Mouse (Mus musculus): ENCODE data around the gene Creld2. TPM values are rescaled to one million over a fixed set of nuclear protein-coding genes. Genes with fewer than 3 reads are reported as not detected.

The Creld2 gene
- total RNA-seq, 2 experiments from 2014 or later, result 26.2 to 35.6 TPM

DNA sequence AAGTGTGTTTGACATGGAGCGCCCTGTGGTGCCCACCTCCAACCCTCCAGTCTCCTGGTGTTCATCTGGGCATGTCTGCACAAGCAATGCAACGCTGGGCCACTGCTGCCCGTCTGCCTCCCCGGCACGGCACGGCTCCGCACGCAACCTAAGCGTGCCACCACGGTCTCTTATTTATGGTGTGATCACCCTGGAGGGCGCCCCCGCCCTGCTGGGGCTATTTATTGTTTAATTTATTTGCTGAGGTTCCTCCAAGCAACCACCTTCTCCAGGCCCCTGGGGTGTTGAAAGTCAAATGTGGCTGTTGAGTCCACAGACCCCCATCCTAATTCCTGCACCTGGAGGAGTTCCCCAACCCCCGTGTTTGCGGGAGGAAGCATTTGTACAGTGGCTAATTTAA, 45.6 kb downstream of the Creld2 start:
- intact Hi-C loops (cut with DNase I), result no loop called here
- DNase-seq, result no peak

DNA sequence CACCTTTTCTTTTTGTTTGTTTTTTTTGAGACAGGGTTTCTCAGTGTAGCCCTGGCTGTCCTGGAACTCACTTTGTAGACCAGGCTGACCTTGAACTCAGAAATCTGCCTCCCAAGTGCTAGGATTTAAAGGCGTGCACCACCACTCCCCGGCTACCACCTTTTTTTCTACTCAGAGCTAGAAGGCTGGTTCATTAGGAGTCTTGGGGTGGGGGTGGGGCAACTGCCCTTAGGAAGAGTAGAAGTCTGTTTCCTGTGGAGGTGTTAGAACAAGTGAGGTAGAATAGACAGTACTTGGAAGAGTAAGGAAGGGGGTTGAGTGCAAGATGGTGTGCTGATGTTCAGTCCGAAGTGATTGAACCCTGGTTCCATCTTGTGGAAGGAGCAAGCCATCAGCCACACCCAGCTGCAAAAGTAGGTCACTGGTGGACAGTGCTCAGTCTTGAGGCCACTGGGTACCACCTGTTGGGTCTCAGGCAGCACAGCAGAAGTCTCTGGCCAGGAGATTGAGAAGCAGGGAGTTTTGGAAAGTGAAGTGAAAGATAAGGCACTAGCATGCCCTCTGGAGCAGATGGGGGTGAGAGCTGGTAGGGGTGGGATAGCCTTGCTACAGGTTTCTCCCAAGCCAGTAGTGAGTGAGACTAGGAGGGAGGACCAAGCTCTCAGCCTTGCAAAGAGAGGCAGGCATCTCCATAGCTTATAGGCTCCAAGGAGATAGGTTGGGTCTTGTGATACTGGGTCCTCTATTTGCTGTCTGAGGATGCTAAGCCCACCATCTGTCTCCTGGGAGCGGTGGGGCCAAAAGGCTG, 46.6 kb downstream of the Creld2 start:
- no peak for DNase-seq
- intact Hi-C loops (cut with DNase I), result no loop called here

DNA sequence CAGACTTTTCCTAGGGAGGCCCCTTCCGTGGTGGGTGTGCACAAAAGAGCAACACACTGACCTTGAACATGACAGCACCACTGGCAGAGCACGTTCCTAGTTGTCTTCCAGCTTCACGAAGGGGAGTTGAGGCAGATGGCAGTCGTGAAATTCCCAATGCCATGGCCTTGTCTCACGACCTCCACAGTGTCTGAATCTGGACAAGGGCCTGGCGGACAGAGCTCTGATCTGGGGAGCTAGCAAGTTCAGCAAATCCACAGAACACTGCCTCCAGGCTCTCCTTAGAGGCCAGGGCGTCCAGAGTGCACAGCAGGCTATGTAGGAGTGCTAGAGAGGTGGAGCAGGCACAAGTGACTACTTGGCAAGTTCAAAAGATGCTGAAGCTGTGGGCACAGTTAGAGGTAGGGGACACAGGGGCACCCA, 47.5 kb downstream of the Creld2 start:
- no peak for DNase-seq
- intact Hi-C loops (cut with DNase I), result no loop called here

DNA sequence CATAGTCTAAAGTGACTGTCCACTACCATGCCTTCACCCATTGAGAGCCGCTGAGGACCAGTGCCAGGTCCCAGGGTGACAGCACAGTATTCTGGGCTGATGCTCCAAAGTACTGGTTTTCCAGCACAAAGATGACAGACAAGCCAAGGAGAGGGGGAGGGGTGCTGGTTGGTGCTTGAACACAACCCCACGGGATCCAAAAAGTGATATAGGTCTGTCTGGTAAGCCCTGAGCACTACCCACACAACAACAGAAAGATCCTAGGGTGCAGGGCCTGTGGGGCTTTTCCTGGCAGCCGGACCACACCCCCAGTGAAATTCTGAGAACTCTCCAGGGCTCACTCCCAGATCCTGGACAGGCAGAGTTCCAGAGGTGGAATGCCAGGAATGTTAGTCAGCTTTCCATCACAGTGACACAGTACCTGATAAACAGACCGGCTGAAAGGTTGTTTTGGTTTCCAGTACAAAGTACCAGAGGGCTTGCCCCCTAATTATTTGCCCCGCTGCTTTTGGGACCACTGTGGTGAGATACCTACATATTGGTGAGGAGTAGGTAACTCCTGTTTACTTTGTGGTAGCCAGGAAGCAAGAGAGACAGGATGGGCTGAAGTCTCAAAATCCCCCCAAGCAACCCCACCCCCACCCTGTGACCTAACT, 48.0 kb downstream of the Creld2 start:
- no peak for DNase-seq
- intact Hi-C loops (cut with DNase I), result no loop called here

DNA sequence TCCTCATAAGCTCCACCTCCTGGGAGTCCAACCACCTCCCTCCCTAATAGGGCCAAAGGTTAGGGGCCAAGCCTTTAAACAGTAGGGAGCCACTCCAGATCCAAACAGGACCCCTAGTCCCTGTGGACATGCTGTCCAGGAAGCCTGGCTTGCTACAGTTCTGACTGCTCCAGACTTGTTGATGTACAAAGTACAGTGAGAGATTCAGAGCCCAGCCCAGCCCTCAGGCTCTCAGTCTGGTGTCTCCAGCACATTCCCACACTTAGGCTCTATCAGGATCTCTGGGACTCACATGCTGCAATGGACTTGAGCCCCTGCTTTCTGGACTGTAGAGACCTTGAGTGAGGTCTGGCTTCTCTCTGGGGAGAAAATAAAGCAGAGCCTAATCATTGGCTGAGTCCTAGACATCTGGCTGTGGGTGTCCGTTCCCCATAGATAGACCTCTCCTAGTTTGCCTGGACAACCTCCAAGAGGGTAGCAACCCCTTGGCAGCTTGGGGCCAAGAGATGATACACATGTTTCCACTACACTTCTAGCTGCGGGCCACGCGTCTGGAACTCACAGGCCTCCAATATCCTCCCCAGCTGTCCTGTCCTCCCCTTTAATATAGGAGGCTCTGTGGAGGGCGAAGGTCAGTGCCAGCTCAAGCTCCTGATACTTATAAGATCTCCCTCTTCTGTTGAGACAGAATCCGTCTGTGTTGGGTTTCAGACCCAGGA, 48.7 kb downstream of the Creld2 start:
- intact Hi-C loops (cut with DNase I), result no loop called here
- DNase-seq, result no peak

DNA sequence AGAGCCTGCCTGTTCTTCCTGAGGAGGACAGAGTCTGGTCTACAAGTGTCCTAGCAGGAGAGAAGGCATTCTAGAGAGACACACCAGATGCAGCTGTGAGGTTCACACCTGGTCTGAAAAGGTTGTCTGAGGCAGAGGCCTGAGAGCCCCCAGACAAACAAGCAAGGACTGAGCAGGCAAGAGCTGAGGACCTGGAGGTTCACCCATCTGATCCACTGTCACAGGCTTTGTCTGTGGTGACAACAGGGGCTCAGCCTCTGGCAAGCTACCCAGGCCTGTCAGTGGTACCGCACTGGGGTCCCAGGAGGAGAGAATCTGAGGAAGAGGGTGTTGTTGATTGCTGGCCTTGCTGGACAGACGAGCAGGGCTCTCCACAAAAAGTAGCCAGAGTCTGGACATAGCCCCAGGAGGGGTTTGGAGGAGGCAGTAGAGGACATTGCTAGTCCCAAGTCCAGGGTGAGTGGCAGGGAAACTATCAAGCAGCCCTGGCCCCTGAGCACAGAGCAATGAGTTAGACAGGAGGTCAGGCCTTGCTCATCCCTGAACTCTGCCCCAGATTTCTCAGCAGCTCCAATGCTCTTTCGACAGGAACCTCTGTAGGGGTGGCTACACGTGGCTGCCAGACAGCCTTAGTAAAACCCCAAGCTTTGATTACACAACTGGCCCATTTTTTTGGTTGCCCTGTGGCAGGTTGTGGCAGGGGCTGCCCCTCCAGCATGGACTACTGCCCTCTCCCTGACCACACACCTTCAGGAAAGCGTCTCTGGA, 51.2 kb downstream of the Creld2 start:
- intact Hi-C loops (cut with DNase I), result loop anchor here (5.0 kb wide), 1 partner anchor 43 kb away; no protein-coding TSS in a partner anchor
- no peak for DNase-seq

DNA sequence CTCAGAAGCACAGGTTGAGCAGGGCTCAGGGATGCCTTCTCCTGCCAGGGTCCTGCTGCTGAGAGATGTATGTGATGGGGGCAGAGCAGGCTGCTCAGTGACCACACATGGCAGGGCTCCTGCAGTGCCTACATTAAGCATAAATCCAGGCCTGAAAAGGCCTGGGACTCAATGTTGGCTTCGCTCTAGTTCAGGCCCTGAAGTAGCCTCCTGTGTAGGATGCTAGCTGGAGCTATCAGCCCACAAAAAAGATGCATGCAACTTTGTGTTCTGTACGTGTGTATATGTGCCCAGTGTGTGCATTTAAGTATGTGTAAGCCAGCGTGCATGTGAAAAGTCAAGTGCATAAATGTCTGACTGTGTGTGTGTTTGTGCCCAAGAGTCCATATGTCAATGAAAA, 54.6 kb downstream of the Creld2 start:
- DNase-seq, result no peak
- intact Hi-C loops (cut with DNase I), result loop anchor here (5.0 kb wide), 1 partner anchor 47 kb away; no protein-coding TSS in a partner anchor

DNA sequence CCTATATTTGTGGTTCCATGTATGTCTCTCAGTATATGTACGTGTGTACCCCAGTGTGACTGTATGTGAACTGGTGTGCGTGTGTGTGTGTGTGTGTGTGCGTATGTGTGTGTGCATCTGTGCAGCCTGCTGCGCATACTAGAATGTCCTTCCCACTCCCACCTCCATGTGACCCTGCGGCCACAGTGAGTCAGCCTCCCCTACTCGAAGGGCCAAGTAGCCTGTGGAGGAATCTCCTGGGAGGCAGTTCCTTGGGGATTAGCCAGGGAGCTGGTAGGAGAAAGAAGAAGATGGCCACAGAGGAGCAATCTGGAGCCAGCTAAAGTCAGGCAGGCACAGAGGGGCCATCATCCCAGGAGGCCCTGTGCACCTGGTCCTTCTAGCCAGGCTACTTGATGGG, 55.0 kb downstream of the Creld2 start:
- intact Hi-C loops (cut with DNase I), result loop anchor here (5.0 kb wide), 1 partner anchor 47 kb away; no protein-coding TSS in a partner anchor
- no peak for DNase-seq

DNA sequence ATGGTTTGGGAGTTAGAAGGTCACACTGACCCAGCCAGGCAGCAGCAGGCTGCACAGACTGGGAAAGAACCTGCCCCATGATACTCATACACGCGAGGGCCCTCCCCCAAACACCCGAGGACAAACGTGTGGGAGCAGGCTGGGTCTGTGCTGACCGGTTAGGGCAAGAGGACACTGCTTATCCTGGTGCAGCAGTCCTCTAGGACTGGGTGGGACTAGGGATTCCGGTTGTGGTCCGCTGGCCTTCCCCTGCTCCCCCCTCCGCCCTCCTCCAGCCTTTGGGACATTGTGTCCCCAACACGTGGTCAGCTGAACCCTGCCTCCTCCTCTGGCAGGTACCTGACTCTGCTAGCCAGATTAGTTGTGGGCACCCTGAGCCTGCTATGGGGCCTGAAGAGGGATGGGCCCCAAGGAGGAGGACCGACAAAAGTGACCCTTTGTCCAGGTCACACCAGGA, 56.2 kb downstream of the Creld2 start:
- intact Hi-C loops (cut with DNase I), result no loop called here
- no peak for DNase-seq

Other genes starting within 250 kb of the Creld2 start
- not detected for gene Zdhhc25, start 219.3 kb upstream of the Creld2 start, total RNA-seq (2021)
- 10 to 100 TPM; 60.3 to 66.5 TPM for gene Brd1, start 85.4 kb upstream of the Creld2 start, total RNA-seq (2021)
- 10 to 100 TPM; 23.2 to 26.7 TPM for gene Zbed4, start 68.0 kb upstream of the Creld2 start, total RNA-seq (2021)
- gene Alg12, start 328 bp upstream of the Creld2 start, total RNA-seq (2021), result 10 to 100 TPM; 10.1 to 11.5 TPM
- gene Pim3, start 42.5 kb downstream of the Creld2 start, total RNA-seq (2021), result 10 to 100 TPM; 44.6 to 49.3 TPM
- 1 to 10 TPM; 1.3 to 1.7 TPM for gene Ttll8, start 134.8 kb downstream of the Creld2 start, total RNA-seq (2021)
- gene Mlc1, start 159.4 kb downstream of the Creld2 start, total RNA-seq (2021), result 10 to 100 TPM; 51.6 to 56.9 TPM
- under 1 TPM; 0.12 to 0.30 TPM for gene Mov10l1, start 163.3 kb downstream of the Creld2 start, total RNA-seq (2021)
- gene Panx2, start 240.1 kb downstream of the Creld2 start, total RNA-seq (2021), result 10 to 100 TPM; 52.1 to 60.6 TPM

All from left cerebral cortex, postnatal 4 days (tissue).